Mouse (Mus musculus): ENCODE measurements at regions not wholly inside any gene's neighbourhood (a gene's known extent, or its start where the extent isn't known, plus 50 kb on each side); places are given as distances from the start of the nearest gene placed in this dataset.

- no peaks in the 10 kb centered on the region for H3K27me3 ChIP-seq (replicated peaks; ENCODE audit: control insufficient read depth, insufficient read depth, low read length)
- H3K9me3 ChIP-seq (replicated peaks; ENCODE audit: control insufficient read depth, low read length) = no peaks in the 10 kb centered on the region
- WGBS = 90% methylated on average over 9 of the region's 9 CpGs
- H3K4me3 ChIP-seq (ENCODE audit: low read depth, low read length) = no peak overlapping the region
- H3K4me2 ChIP-seq (ENCODE audit: low read length) = no peak overlapping the region
- H3K9ac ChIP-seq (ENCODE audit: low read length) = no peak overlapping the region
- ATAC-seq (no peak), DNase-seq (ENCODE audit: low spot score) (no peak)
- no peaks in the 10 kb centered on the region for H3K4me1 ChIP-seq (ENCODE audit: control insufficient read depth, insufficient read depth, low read length)
- H3K36me3 ChIP-seq (ENCODE audit: control insufficient read depth, insufficient read depth, low read length) = no peaks in the 10 kb centered on the region
- H3K27ac ChIP-seq (ENCODE audit: low read depth, low read length) = no peak overlapping the region
Measured at GRCm38 (mm10) chr5:119431271-119431756, 239.2 kb upstream of the Tbx3 start.

GRCm38 (mm10) chr5:119434572-119434971, 235.9 kb upstream of the Tbx3 start:
- no peaks in the 10 kb centered on the region for H3K4me1 ChIP-seq (ENCODE audit: control insufficient read depth, insufficient read depth, low read length)
- no peak overlapping the region for H3K27ac ChIP-seq (ENCODE audit: low read depth, low read length)
- H3K4me2 ChIP-seq (ENCODE audit: low read length) = no peak overlapping the region
- WGBS = 48% methylated on average over 7 of the region's 7 CpGs
- no peaks in the 10 kb centered on the region for H3K36me3 ChIP-seq (ENCODE audit: control insufficient read depth, insufficient read depth, low read length)
- DNase-seq (ENCODE audit: low spot score) (no peak), ATAC-seq (no peak)
- no peaks in the 10 kb centered on the region for H3K9me3 ChIP-seq (replicated peaks; ENCODE audit: control insufficient read depth, low read length)
- no peak overlapping the region for H3K9ac ChIP-seq (ENCODE audit: low read length)
- H3K4me3 ChIP-seq (ENCODE audit: low read depth, low read length) = no peak overlapping the region
- no peaks in the 10 kb centered on the region for H3K27me3 ChIP-seq (replicated peaks; ENCODE audit: control insufficient read depth, insufficient read depth, low read length)

DNA sequence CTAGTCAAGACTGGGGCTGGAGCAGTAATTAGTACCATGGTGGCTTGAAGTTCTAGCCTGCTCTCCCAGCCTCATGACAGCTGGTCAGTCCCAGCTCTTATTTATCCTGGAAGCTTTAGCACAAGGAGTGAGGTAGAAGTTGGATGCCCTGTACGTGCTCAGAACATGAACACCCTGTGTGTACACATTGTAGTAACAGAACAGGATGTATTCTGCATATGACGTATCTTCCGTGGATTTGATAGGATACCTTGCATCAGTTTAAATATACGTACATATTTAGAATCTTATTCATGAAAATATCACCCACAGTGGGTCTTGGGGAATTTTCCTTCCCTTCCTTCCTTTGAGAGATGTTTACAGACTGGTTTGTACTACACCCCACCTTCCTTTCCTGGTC, 222.0 kb upstream of the Tbx3 start:
- no peaks in the 10 kb centered on the region for H3K36me3 ChIP-seq (ENCODE audit: control insufficient read depth, insufficient read depth, low read length)
- no peak overlapping the region for H3K4me3 ChIP-seq (ENCODE audit: low read depth, low read length)
- ATAC-seq (no peak), DNase-seq (ENCODE audit: low spot score) (no peak)
- no peak overlapping the region for H3K27ac ChIP-seq (ENCODE audit: low read depth, low read length)
- H3K27me3 ChIP-seq (replicated peaks; ENCODE audit: control insufficient read depth, insufficient read depth, low read length) = no peaks in the 10 kb centered on the region
- H3K4me2 ChIP-seq (ENCODE audit: low read length) = no peak overlapping the region
- no peaks in the 10 kb centered on the region for H3K9me3 ChIP-seq (replicated peaks; ENCODE audit: control insufficient read depth, low read length)
- peaks cover 2% of the 10 kb centered on the region; the same call in 1 of the 2 replicates for H3K4me1 ChIP-seq (ENCODE audit: control insufficient read depth, insufficient read depth, low read length)
- no peak overlapping the region for H3K9ac ChIP-seq (ENCODE audit: low read length)
- WGBS = 87% methylated on average over 4 of the region's 4 CpGs

DNA sequence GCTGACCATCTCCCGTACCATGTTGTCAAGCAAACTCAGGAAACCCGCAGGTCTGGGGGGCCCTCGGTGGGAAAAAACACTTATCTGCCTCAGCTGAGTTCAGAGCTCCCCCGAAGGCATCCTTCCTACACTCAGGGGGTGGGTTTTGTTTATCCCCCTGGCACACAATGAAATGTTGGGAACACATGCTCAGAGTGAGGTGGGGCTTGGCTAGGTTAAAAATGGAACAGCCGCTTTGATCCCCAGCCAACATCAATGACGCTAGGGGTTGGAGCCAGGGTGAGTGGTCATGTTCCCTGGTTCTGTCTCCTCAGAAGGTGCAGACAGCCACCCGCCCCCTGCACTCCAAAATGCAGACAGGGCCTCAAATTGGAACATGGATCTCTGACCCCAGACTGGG, 221.3 kb upstream of the Tbx3 start:
- Histone ChIP-seq H3K4me2 (ENCODE audit: low read length) (no peak overlapping the region), H3K9me3 (replicated peaks; ENCODE audit: control insufficient read depth, low read length) (no peaks in the 10 kb centered on the region), H3K4me1 (ENCODE audit: control insufficient read depth, insufficient read depth, low read length) (peaks cover 2% of the 10 kb centered on the region; the same call in 1 of the 2 replicates), H3K27me3 (replicated peaks; ENCODE audit: control insufficient read depth, insufficient read depth, low read length) (no peaks in the 10 kb centered on the region), H3K4me3 (ENCODE audit: low read depth, low read length) (no peak overlapping the region), H3K27ac (ENCODE audit: low read depth, low read length) (no peak overlapping the region), H3K36me3 (ENCODE audit: control insufficient read depth, insufficient read depth, low read length) (no peaks in the 10 kb centered on the region), H3K9ac (ENCODE audit: low read length) (no peak overlapping the region)
- ATAC-seq (no peak), DNase-seq (ENCODE audit: low spot score) (peak; percentile 51)
- 42% methylated on average over 7 of the region's 7 CpGs for WGBS

GRCm38 (mm10) chr5:119459751-119460150, 210.7 kb upstream of the Tbx3 start:
- Histone ChIP-seq H3K4me3 (ENCODE audit: low read depth, low read length) (no peak overlapping the region), H3K4me1 (ENCODE audit: control insufficient read depth, insufficient read depth, low read length) (no peaks in the 10 kb centered on the region), H3K4me2 (ENCODE audit: low read length) (no peak overlapping the region), H3K27me3 (replicated peaks; ENCODE audit: control insufficient read depth, insufficient read depth, low read length) (no peaks in the 10 kb centered on the region), H3K9me3 (replicated peaks; ENCODE audit: control insufficient read depth, low read length) (no peaks in the 10 kb centered on the region), H3K36me3 (ENCODE audit: control insufficient read depth, insufficient read depth, low read length) (no peaks in the 10 kb centered on the region), H3K9ac (ENCODE audit: low read length) (no peak overlapping the region), H3K27ac (ENCODE audit: low read depth, low read length) (no peak overlapping the region)
- WGBS = 77% methylated on average over 3 of the region's 3 CpGs
- ATAC-seq = no peak
- no peak for DNase-seq (ENCODE audit: low spot score)

DNA sequence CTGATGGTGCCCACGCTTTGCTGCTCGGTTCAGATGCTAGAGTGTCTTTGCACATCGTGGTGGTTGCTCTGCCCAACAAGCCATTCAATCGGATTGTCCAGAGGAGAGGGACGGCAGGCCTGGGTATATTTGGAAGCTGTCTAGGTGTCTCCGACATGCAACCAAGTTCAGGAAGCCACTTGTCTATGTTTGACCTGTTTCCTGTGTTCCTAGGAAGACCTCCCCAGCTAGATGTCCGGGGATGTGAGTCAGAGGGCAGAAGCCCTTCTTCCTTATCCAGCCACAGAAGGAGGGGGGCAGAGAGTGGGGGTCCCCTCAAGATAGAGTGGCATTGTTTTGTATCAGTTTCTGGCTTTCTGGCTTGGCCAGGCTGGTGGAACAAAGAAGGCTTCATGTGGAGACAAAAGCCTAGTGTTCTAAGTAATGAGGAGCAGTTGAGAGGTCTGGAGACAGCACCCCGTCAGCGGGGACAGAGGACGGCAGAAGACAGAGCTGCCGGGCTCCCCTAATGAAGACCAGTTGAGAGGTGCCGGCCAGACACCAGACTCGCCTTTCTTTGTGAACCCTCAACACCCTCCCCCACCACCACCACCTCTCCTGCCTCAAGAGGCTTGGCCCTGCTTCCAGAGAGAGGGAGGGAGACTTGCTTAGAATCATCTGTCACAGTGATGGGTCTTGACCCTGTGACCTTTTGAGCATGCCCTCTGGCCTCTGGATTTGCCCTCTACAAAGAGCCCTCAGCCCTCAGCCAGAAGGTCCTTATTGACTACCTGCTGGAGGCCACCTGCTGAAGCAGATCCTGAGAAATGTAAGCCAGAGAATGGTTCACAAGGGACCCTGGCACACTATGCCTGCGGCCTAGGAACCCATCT, 207.6 kb upstream of the Tbx3 start:
- WGBS = 59% methylated on average over 14 of the region's 14 CpGs
- Histone ChIP-seq H3K9ac (ENCODE audit: low read length) (no peak overlapping the region), H3K4me1 (ENCODE audit: control insufficient read depth, insufficient read depth, low read length) (no peaks in the 10 kb centered on the region), H3K4me2 (ENCODE audit: low read length) (no peak overlapping the region), H3K4me3 (ENCODE audit: low read depth, low read length) (no peak overlapping the region), H3K9me3 (replicated peaks; ENCODE audit: control insufficient read depth, low read length) (no peaks in the 10 kb centered on the region), H3K27me3 (replicated peaks; ENCODE audit: control insufficient read depth, insufficient read depth, low read length) (no peaks in the 10 kb centered on the region), H3K36me3 (ENCODE audit: control insufficient read depth, insufficient read depth, low read length) (no peaks in the 10 kb centered on the region), H3K27ac (ENCODE audit: low read depth, low read length) (no peak overlapping the region)
- ATAC-seq (no peak), DNase-seq (ENCODE audit: low spot score) (no peak)

GRCm38 (mm10) chr5:119464553-119464952, 205.9 kb upstream of the Tbx3 start:
- Histone ChIP-seq H3K36me3 (ENCODE audit: control insufficient read depth, insufficient read depth, low read length) (no peaks in the 10 kb centered on the region), H3K4me2 (ENCODE audit: low read length) (no peak overlapping the region), H3K9me3 (replicated peaks; ENCODE audit: control insufficient read depth, low read length) (no peaks in the 10 kb centered on the region), H3K9ac (ENCODE audit: low read length) (no peak overlapping the region), H3K4me1 (ENCODE audit: control insufficient read depth, insufficient read depth, low read length) (no peaks in the 10 kb centered on the region), H3K27ac (ENCODE audit: low read depth, low read length) (no peak overlapping the region), H3K4me3 (ENCODE audit: low read depth, low read length) (no peak overlapping the region), H3K27me3 (replicated peaks; ENCODE audit: control insufficient read depth, insufficient read depth, low read length) (no peaks in the 10 kb centered on the region)
- ATAC-seq (no peak), DNase-seq (ENCODE audit: low spot score) (no peak)
- 93% methylated on average over 4 of the region's 4 CpGs for WGBS

- Histone ChIP-seq H3K36me3 (ENCODE audit: control insufficient read depth, insufficient read depth, low read length) (no peaks in the 10 kb centered on the region), H3K9me3 (replicated peaks; ENCODE audit: control insufficient read depth, low read length) (no peaks in the 10 kb centered on the region), H3K27ac (ENCODE audit: low read depth, low read length) (no peak overlapping the region), H3K4me2 (ENCODE audit: low read length) (no peak overlapping the region), H3K4me1 (ENCODE audit: control insufficient read depth, insufficient read depth, low read length) (no peaks in the 10 kb centered on the region), H3K27me3 (replicated peaks; ENCODE audit: control insufficient read depth, insufficient read depth, low read length) (no peaks in the 10 kb centered on the region), H3K9ac (ENCODE audit: low read length) (no peak overlapping the region), H3K4me3 (ENCODE audit: low read depth, low read length) (no peak overlapping the region)
- no peak for ATAC-seq
- no peak for DNase-seq (ENCODE audit: low spot score)
- 85% methylated on average over 13 of the region's 13 CpGs for WGBS
Measured at GRCm38 (mm10) chr5:119467346-119468085, 203.0 kb upstream of the Tbx3 start.

DNA sequence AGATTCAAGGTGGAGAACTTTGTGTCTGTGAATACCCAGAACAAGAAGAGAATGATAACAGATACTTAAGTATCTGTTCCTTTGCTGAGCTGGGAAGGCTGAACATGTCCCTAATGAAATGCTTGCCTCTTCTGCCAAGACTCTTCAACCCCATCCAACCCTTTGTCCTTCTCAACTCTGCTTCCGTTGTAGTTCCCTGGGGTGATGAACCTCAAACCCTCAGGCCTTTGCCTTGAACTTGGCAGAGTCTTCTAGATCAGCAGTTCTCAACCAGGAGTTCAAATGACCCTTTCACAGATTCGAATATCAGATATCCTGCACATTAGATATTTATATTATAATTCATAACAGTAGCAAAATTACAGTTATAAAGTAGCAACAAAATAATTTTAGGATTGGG, 192.5 kb upstream of the Tbx3 start:
- DNase-seq (ENCODE audit: low spot score) (no peak), ATAC-seq (no peak)
- Histone ChIP-seq H3K4me2 (ENCODE audit: low read length) (no peak overlapping the region), H3K27me3 (replicated peaks; ENCODE audit: control insufficient read depth, insufficient read depth, low read length) (no peaks in the 10 kb centered on the region), H3K4me1 (ENCODE audit: control insufficient read depth, insufficient read depth, low read length) (no peaks in the 10 kb centered on the region), H3K36me3 (ENCODE audit: control insufficient read depth, insufficient read depth, low read length) (no peaks in the 10 kb centered on the region), H3K27ac (ENCODE audit: low read depth, low read length) (no peak overlapping the region), H3K4me3 (ENCODE audit: low read depth, low read length) (no peak overlapping the region), H3K9ac (ENCODE audit: low read length) (no peak overlapping the region), H3K9me3 (replicated peaks; ENCODE audit: control insufficient read depth, low read length) (no peaks in the 10 kb centered on the region)
- 86% methylated on average over 2 of the region's 2 CpGs for WGBS
